Mouse (Mus musculus) urinary bladder, postnatal 4 days (tissue): Measurements from ENCODE around the gene Pkmyt1.

Source experiments
- DNase-seq, 2 experiments: peaks; one replicate each; pipeline ENCODE4 v3.0.0; 2021 to 2022; ENCODE audit warnings: low spot score in 2 of 2

The Pkmyt1 gene

GRCm38 (mm10) chr17:23721886-23722285 is 4.2 kb upstream of the Pkmyt1 start:
- DNase-seq = no peak

DNA sequence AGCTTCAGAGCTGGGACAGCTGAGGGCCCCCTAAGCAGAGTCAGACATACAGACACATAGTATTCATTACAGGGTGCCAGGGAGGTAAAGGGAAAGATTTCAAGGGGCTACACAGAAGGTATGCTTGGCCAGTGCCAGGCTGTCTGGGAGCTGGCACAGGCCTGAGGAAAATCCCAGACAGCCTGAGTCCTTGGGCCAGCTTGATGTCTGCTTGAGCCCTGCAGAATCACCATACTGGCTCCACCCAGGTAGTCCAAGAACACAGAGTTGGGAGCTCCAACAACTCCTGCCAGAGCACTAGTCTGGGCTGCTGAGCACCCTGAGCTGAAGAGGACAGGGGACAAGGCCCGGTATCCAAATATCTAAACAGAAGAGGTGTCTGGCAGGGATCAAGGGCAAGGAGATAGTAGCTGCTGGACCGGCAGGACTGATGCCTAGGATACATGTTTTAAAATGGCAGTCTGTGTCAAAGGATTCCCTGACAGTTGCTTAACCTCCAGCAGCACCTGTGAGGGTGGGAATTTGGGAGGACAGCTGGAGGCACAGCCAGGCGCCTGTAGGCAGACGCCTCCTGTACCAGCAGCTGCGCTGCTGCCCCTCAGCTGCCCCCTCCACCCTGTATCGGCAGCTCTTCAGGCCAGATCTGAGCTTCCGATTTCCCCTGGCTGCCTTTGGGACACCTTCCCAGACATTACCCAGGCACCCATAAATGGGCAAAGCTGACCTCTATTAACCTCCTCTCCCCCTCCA is 3.6 kb upstream of the Pkmyt1 start, which contains the start of gene 1520401A03Rik:
TSS of gene 1520401A03Rik (minus strand) at position 408 of the 750 bp plus-strand sequence.
- DNase-seq = no peak

- no peak for DNase-seq
Observed at GRCm38 (mm10) chr17:23725477-23725876, 659 bp upstream of the Pkmyt1 start.

- DNase-seq = peak; percentile 75 to 81
Observed at GRCm38 (mm10) chr17:23726758-23727142, 614 bp downstream of the Pkmyt1 start.

DNA sequence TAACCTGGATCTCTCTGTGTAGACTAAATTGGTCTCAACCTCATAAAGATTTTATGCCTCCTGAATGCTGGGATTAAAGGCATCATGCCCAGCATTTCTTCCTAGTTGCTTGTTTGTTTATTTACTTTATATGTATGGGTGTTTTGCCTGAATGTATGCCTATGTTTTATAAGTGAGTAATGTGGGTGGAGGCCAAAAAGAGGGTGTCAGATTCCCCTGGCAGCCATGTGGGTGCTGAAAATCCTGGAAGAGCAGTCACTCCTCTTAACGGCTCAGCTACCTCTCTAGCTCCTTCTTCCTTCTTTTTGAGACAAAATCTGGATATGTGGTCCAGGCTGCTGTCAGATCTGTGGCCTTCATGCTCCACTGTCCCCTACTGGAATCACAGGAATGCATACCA is 4.3 kb downstream of the Pkmyt1 start:
- no peak for DNase-seq

DNA sequence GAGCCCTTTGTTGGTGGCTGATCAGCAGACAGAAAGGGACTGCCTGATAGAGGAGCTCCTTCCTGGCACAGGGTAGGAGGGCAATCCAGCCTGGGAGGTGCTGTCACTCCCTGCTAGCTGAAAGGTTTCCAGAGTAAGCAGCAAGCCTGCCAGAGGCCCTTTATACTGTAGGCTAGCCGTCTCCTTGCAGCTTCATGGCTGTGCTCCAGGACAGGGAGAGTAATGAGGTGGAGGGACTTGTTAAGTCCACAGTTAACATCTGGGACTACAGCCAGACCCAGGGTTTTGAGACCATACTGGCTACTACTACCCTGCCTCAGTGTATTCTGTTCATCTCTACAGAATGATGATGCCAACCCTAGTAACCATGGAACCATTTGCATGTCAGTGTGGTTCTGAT is 8.2 kb downstream of the Pkmyt1 start:
- no peak for DNase-seq

- DNase-seq = no peak
Observed at GRCm38 (mm10) chr17:23737493-23738445, 11.6 kb downstream of the Pkmyt1 start.

DNA sequence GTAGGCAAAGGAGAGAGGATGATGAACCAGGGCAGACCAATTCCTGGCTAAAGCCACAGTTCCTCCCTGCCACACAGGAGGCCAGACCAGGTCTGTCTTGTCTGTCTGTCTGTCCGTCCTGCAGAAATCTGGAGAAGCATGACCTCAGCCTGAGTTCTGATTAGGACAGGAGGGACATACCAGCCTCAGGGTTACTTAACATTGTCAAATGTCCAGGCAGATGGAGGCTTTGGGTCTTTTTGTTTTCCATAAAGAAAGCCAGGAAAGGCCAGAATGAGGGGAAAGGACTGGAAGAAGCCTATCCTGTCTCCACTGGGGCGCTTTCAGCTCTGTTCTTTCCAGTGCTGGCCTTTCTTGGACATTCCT is 12.7 kb downstream of the Pkmyt1 start:
- no peak for DNase-seq

- DNase-seq = no peak
Observed at GRCm38 (mm10) chr17:23739202-23740135, 13.3 kb downstream of the Pkmyt1 start.

GRCm38 (mm10) chr17:23740136-23740584 is 14.0 kb downstream of the Pkmyt1 start:
- peak; percentile 85 to 87 for DNase-seq

DNA sequence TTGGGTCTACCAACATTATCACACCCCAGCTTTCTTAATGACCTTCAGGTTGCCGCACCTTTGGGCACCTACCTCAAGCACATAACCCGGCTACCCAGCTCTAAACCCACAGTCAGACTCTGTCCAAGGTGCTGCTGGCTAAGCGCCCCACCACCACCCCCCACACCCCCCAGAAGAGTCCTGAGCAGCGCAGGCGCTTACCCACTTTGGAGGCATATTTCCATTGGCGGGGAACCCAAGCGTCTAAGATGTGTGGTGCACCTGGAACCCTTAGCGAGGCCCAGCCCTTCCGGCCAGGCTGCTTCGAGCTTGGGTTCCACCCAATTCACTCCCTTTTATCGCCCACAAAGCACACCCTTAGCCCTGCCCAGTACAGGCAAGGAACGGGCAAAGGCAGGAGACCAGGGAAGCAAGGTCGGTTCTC is 14.5 kb downstream of the Pkmyt1 start, which contains the start of gene Paqr4:
TSS of gene Paqr4 (minus strand) at position 270 of the 424 bp plus-strand sequence.
- DNase-seq = no peak

DNA sequence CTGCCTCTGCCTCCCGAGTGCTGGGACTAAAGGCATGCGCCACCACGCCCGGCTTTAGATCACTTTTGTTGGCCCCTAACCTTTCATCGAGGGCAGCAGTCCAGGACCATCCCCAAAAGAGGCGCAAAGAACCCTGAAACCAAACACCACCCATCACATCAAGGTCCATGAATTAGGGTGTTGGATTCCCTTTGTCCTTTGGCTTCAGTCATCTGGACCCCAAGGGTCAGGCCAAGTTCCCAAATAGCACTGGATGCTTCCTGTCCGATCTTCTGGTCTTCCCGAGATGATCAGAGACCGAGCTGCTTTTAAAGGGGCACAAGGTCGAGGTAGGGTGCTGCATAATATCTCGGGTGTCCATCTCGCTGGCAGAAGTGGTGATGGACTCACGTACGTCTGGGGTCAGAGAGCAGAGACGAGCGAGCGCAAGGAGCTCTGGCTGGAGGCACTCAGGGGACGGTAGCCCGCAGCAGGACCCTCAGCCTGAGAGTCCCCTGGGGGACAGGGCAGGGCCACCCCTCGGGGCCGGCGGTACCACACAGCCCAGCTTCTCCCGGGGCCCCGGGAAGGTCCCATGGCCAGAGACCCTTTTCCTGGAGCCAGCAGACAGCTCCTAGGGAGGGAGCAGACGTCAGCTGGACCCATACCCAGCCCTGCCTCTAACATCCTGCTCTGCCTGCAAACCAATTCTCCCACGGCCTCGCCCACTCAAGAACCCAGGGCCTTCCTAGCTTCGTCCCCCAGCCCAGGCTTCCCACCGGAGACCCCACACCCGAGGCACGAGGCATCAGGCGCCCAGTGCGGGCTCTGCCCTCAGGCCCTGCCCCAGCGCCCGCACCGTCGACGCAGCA is 15.4 kb downstream of the Pkmyt1 start:
- no peak for DNase-seq

DNA sequence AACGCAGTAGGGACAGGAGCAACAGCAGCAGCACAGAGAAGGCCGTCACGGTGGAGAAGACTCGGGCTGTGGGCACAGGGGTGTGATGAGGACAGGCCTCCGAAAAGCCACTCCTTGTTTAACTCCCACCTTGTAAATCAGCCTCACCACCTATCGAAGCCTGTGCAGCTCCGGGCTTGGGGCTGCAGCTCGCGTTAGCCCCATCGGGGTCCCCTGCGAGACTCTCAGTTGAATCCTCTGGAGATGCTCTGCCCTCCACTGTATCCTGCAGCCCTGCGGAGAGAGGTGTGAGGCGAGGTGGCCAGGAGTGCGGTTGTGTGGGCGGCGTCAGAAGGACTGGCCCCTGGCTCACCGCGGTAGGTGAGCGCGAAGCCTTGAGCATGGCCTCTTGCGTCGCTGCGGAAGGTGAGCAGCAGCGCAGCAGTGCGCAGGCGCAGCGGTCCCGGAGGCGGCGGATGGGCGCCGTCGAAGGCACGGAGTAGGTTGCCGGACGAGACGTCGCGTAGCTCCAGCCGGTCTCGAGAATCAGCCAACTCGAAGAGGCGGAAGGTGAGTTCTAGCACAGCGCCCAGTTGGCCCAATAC is 16.2 kb downstream of the Pkmyt1 start:
- no peak for DNase-seq

GRCm38 (mm10) chr17:23742941-23743340 is 16.8 kb downstream of the Pkmyt1 start:
- DNase-seq = no peak

DNA sequence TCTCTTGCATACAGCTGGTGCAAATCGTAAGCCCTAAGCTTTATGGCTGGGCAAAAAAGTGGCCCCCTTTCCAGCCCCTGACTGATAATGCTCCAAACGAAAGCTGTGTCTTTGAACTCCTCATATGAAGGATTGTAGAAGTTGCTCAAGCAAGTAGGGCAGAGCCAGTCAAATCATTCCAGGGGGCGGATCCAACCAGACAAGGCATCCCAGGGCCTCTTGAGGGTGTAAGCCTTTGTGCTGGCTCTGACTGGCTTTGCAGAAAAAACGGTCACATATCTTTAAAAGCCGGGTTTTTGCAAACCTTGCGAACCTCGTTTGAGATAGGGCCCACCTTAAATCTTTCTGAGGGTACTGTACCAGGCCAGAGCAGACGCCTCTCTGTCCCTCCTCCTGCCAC is 17.9 kb downstream of the Pkmyt1 start:
- no peak for DNase-seq

DNA sequence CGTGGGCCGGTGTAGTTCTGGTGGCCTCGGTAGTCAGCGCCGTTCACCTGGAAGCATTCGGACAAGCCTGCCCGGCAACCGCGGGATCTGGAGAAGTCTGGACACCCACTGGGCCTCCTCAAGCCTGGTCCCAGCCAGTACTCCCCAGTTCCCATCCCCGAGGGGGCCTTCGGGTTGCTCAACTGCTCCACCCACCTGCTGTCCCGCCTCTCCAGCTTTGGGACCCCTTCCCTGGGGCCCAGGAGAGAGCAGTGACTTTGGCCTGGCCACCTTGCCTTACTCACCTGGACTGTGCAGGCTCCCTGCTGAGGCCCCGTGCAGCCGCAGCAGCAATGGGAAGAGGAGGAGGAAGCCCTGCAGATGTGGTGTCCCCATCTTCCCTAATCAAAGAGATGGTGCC is 18.5 kb downstream of the Pkmyt1 start:
- no peak for DNase-seq

DNA sequence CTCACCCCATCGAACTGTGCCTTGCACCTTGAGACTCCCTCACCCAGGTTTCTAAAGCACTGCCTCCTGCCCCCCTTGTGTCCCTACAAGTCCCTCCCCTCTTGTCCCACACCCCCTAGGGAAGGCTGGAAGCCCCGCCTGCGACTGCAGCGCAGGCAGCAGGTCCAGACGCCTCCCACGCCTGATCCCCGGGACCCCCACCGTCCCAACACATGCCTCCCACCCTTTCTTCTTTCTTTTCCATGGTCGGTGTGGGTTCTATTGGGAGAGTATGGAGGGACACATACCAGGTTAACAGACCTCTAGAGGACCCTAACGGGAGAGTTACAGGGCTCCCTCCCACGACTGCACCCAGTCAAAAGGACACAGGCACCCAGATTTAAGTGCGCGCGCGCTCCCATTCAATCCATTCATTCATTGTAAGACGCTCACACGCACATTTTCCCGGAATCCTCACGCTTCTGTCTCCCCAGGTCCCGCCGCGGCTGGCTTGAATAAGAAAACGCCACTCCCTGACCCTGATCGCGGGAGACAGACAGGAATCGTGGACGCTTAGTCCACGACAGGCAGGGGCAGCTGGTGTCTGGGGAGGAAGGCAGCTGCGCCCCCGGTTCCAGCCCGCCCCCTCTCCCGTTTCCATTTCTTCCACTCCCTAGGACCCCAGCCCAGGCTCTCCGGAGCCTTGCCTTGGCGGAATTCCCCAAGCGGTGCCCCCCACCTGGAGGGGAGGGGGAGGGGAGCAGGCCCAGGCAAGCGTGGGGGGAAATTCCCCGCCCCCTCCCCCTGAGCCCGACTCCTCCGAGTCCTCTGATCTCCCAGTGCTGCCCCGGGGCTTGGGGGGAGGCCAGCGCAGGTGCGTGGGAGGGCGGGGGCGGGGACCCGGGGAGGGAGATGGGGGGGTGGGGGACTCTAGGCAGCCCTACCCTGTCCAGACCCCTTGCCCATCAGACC is 19.4 kb downstream of the Pkmyt1 start, which contains the start of gene Kremen2:
TSS of gene Kremen2 (minus strand) at position 533 of the 951 bp plus-strand sequence.
- DNase-seq = no peak

DNA sequence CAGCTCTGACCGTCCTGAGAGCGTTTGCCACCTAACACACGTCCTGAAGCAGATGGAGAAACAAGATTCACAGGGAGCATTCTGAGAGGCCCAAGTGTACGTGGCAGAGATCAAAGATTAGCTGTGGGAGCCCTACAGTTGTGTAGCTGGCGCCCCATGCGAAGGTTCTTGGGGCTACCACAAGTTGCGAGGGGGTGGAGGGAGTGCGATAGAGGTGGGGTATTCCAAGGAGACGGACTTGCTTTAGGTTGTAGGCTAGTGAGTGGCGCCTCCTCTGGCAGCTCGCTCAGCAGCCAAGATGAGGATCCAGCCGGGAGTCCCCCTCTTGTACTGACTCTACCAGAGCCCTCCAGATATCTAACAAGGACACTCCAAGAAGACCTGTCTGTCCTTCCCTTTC is 20.2 kb downstream of the Pkmyt1 start:
- DNase-seq = no peak

DNA sequence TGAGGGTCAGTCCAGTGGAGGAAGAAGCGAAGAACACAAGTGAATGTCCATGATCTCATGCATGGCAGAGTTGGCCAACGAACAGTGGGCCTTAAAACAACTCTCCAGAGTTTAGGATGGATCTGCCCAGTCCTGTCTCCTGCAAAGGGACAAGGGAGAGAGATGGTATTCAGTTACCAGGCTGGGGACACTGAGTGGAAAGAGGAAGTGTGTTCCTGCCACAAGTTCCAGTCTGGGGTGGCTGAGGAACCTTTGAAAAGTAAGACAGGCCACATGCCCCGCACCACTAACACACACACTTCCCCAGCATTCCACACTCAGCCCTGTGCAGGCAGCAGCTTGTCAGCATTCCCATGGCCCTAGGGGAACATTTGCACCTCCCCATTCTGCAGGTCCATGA is 20.6 kb downstream of the Pkmyt1 start:
- DNase-seq = no peak
